Mouse (Mus musculus) embryo, embryonic 10.5 days (tissue): ENCODE measurements at regions not wholly inside any gene's neighbourhood (a gene's known extent, or its start where the extent isn't known, plus 50 kb on each side); places are given as distances from the start of the nearest gene placed in this dataset.

Source experiments
- DNase-seq: peaks from one replicate; pipeline ENCODE4 v3.0.0-alpha.2; 2015; ENCODE audit warnings: low spot score

GRCm38 (mm10) chr14:114398861-114399557 lies 693.0 kb upstream of the Gpc5 start:
- DNase-seq: no peak

- DNase-seq: no peak
Observed at GRCm38 (mm10) chr14:114418851-114419250, 673.2 kb upstream of the Gpc5 start.

GRCm38 (mm10) chr14:114425475-114425874 lies 666.5 kb upstream of the Gpc5 start:
- no peak for DNase-seq
